Mouse (Mus musculus) lung, postnatal 10 days (tissue): ENCODE data around the gene Mb21d2.

Source experiments
- DNase-seq: peaks from one replicate; pipeline ENCODE4 v3.0.0; 2021

The Mb21d2 gene

GRCm38 (mm10) chr16:28859009-28859288 is 70.5 kb downstream of the Mb21d2 start:
- DNase-seq, result no peak

- peak; percentile 28 for DNase-seq
Observed at GRCm38 (mm10) chr16:28858210-28859008, 71.1 kb downstream of the Mb21d2 start.

- DNase-seq, result peak; percentile 70
Observed at GRCm38 (mm10) chr16:28851409-28851821, 78.1 kb downstream of the Mb21d2 start.

GRCm38 (mm10) chr16:28850881-28851280 is 78.6 kb downstream of the Mb21d2 start:
- DNase-seq, result peak; percentile 18

- DNase-seq, result no peak
Observed at GRCm38 (mm10) chr16:28846123-28846522, 83.3 kb downstream of the Mb21d2 start.

- no peak for DNase-seq
Observed at GRCm38 (mm10) chr16:28845336-28845735, 84.1 kb downstream of the Mb21d2 start.

- peak; percentile 26 for DNase-seq
Observed at GRCm38 (mm10) chr16:28841102-28841501, 88.4 kb downstream of the Mb21d2 start.

- peak; percentile 76 for DNase-seq
Observed at GRCm38 (mm10) chr16:28840075-28840974, 89.1 kb downstream of the Mb21d2 start.

GRCm38 (mm10) chr16:28839575-28839974 is 89.9 kb downstream of the Mb21d2 start:
- peak; percentile 20 for DNase-seq

- DNase-seq, result peak; percentile 73
Observed at GRCm38 (mm10) chr16:28838016-28838415, 91.5 kb downstream of the Mb21d2 start.

GRCm38 (mm10) chr16:28832085-28832635 is 97.3 kb downstream of the Mb21d2 start:
- DNase-seq, result no peak

GRCm38 (mm10) chr16:28829263-28829955 is 100.1 kb downstream of the Mb21d2 start:
- DNase-seq, result no peak

- DNase-seq, result no peak
Observed at GRCm38 (mm10) chr16:28824781-28825180, 104.7 kb downstream of the Mb21d2 start.

GRCm38 (mm10) chr16:28821774-28822173 is 107.7 kb downstream of the Mb21d2 start:
- no peak for DNase-seq

- no peak for DNase-seq
Observed at GRCm38 (mm10) chr16:28818749-28819285, 110.7 kb downstream of the Mb21d2 start.

GRCm38 (mm10) chr16:28813290-28813689 is 116.2 kb downstream of the Mb21d2 start:
- no peak for DNase-seq

- DNase-seq, result no peak
Observed at GRCm38 (mm10) chr16:28809089-28809488, 120.4 kb downstream of the Mb21d2 start.

GRCm38 (mm10) chr16:28793115-28793514 is 136.4 kb downstream of the Mb21d2 start:
- peak; percentile 36 for DNase-seq
